Mouse (Mus musculus) spleen, postnatal 4 days (tissue): ENCODE data around the gene Mybph.

ENCODE experiments used
- DNase-seq, 2 experiments: peaks; one replicate each; pipeline ENCODE4 v3.0.0; 2022; ENCODE audit warnings: low spot score in 2 of 2

The Mybph gene

DNA sequence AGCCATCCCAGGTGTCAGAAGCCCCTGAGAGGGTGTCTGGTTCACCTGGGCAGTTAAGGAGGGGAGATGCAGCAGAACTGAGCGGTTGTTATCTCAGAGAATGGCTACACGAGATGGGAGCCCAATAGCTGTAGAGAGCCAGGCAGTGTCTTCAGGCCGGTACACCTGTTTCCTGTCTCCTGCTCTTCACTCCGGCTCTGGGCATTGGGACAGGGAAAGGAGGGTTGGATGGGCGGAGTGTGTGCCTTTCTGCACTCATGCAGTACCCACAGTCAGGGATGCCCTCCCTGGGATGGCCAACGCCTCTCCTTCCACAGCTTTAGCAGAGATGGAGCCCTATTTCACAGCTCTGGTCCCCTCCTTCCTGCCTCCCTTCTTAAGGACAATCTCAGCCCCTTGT, 17.8 kb downstream of the Mybph start:
- no peak for DNase-seq

DNA sequence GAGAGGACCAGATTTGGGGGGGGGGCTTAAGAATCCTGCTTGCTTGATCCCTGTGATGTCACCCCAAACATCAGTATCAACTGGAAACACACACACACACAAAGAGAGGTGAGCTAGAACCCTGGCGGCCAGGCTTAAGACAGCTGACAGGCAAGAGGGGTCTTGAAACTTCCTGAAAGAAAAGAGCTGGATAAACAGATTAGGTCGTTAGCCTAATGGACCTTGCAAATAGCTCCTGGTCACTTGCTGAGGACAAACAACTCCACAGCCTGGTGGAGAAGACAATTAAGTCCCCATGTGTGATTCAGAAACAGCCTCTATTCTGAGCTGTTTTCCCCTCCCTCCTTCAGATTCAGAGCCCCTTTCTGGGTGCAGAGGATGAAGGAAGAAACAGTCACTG, 18.4 kb downstream of the Mybph start:
- no peak for DNase-seq

DNA sequence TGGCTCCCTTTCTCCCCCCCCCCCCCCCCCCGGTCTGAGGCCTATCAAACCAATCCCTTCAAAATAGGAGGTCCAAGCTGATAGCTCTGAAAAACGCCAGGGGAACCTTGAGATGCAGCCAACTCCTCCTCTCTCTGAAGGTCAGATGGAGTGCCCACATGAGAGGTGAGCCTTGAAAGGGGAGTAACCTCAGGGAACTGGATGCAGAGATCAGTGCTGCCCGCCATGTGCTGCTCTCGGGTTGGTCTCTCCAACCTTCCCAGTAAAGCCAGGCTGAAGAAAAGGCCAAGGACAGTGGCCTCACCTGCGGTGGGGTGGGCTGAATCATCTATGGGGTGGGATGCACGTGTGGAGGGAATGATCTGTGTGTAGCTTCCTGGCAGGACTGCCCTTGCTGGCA, 19.1 kb downstream of the Mybph start:
- no peak for DNase-seq

DNA sequence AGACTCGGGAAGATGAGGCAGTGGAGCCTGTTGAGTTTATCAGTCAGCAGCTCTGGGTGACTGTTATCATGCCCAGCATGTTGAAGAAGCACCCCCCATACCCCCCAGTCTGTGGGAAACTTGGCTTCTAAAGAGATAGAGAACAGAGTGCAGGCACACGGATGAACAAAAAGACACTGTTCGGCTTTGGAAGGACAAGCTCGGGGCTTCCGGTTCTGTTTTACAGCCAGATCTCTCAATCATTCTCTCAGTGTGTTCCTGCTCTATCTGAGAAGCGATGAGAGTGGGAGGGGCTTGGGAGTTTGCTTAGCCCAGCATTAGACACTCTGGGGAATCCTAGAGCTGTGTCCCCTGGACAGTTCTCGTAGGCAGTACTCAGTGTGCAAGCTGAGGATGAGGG, 20.2 kb downstream of the Mybph start:
- no peak for DNase-seq

DNA sequence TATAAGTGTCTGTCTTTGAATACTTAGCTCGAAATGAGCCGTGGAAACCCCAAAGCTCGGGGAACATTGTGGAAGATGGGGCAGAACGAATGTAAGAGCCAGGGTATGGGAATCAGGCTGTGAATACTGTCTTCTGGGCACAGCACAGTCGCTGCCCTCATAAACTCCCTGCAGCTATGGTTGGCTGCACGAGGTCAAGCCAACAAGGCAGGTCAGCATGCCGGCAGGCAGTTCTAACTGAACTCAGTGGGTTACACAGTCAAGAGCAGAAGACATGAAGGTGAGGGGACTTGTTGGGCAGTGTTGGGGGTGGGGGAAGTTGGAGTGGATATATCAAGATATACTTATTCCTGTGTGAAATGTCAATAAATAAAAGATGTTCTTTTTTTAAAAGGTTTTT, 21.8 kb downstream of the Mybph start:
- DNase-seq = no peak

GRCm38 (mm10) chr1:134215751-134216628, 22.7 kb downstream of the Mybph start:
- DNase-seq = no peak

- no peak for DNase-seq
Observed at GRCm38 (mm10) chr1:134216629-134216971, 23.4 kb downstream of the Mybph start.

DNA sequence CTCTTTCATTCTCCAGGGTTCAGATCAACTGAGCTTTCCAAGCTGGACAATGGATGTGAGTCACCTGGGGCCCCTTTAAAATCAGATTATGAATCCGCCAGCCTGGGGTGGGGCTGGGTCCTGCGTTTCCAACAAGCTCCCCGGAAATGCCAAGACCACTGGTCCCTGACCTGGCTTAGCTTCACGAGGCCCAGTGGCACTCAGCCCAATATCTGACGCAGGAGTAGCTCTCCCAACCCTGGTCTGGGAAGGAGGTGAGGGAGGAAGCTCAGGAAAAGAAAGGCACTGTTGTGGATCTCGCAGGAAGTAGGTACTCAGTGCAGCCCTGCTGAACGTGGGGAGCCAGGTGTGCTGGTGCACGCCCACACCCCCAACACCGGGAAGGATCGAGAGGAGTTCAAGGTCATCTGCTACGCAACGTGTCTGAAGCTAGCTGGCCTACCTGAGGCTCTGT, 23.8 kb downstream of the Mybph start:
- DNase-seq = no peak

- DNase-seq = no peak
Observed at GRCm38 (mm10) chr1:134217942-134218341, 24.7 kb downstream of the Mybph start.

GRCm38 (mm10) chr1:134219608-134220007, 26.4 kb downstream of the Mybph start:
- no peak for DNase-seq

DNA sequence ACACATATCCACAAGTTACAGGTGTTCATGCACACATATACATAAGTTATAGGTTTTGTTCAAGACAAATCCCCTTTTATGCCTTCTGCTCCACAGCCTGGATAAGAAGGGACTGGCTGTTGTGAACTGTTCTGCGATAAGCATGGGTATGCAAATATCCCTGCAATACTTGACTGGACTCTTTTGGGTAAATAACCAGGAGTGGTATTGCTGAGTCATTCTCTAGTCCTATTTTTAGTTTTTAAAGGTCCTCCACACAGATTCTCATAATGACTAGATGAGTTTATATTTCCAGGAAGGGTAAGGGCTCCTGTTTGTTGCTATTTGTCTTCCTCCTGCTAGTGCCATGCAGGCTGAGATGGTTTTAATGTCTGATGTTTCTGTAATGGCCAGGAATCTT, 27.9 kb downstream of the Mybph start:
- DNase-seq = no peak

DNA sequence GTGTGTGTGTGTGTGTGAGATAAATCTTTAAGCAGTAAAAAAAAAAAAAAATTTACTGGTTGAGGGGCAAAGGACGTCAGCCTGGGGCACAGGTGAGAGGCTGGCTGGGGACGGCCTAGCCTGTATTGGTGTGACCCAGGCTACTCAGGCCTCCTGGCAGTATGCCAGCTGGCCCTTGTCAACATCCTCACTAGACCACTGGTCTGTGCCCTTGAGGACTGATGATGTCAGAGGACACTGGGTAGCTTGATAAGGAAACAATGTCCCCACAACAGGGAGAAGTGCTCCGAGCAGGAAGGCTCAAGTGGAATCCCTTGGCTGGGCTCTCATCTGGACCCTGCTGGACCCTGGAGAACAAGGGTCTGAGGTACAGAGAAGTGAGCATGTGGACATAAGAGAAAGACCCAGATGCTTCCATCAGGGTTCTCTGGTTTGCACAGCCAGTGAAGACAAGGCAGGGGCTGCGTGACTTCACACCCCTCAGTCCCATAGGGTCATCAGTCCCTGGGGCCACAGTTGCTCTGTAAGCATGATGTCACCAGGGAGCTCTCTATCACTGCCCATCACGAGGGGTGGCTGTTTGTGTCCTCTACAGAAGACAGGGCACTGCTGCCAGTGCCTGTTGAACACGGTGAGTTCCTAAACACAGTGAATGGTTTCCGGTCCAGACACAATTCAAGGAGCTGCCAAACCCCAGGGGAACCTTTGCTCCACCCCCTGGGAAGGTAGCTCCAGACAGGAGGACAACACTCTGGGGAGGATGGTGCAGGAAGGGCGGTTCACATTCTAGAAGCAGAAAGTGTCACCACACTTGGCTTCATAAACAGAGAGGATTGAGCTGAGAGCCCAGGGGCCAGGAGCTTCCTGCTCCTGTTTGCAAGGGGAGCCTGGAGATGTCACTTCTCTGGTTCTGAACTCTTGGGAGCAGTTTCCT, 29.1 kb downstream of the Mybph start:
- no peak for DNase-seq

DNA sequence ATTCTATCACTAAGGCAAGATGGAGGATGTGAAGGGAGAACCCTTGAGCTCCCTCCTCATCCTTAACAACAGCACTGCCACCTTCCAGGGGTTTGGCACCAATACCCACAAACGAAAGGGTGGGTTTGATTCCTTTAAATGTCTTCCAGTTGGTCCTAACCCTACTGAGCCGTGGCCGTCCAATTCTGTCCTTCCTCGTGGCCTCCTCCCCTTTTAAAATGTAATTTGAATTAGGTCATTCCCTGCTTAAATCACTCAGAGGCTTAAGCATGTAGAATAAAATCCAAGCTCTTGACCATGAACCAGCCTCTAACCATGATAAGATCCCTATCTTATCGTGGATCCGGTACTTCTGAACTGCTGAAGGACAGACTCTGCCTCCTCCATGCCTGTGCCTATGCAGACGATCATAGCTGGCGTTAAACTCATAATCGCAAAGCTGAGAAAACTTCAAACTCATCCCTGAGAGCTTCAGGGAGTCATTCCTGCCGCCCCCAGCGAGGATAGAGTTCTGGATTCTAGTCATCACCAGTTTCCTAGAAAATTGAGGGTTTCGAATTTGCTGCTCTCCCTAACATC, 31.5 kb downstream of the Mybph start:
- DNase-seq = no peak

DNA sequence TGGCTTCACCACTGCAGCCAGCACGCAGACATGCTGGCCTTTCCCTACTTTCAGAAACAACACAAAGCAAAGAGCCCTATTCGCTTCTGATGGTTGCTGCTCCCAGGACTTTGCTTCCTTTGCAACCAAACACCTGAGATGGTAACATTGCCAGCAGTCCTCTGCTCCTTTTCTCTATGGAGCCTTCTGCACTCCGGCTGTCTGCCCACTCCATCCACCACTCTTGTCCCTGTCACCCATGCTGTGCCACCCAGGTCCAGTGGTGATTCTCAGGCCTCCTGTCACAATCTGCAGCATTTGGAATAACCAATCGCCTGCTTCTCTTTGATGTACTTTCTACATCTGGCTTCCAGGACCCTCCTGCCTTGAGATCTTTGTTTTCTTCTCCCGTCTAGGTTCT, 32.1 kb downstream of the Mybph start:
- no peak for DNase-seq

GRCm38 (mm10) chr1:134226739-134227138, 33.5 kb downstream of the Mybph start:
- DNase-seq = no peak

DNA sequence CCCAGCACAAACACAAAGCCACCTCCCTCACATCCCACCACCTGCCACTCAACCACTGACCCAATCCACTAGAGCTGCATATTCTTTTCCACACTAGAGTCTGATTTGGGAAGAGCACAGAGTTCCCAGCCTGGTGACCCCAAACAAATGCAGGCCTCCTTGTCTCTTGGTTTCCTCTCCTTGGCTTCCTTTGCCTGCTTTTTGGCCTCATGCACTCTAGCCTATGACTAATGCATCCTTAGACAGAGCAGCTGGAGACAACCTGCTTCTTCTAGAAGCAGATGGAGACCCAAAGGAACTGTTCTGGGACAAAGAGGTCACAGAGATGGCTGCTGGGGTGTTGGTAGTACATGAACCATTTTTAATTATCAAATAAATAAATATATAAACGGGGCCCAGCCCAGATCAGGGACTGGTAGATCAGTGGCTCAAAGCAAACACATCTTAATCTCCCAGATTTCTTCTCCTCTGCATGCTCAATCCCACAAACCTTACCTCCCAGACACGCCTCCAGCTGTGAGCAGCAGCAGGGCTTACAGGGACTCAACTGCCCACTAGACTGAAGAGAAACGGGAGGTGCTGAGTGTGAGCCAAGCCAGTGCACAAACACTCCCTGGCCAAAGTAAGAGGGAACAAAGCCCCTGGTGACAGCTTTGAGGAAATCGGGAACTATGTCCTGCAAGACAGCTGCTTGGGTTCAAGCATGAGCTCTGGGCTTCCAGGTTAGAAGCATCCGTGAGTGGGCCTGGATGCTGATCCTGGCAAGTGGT, 36.7 kb downstream of the Mybph start:
- no peak for DNase-seq

DNA sequence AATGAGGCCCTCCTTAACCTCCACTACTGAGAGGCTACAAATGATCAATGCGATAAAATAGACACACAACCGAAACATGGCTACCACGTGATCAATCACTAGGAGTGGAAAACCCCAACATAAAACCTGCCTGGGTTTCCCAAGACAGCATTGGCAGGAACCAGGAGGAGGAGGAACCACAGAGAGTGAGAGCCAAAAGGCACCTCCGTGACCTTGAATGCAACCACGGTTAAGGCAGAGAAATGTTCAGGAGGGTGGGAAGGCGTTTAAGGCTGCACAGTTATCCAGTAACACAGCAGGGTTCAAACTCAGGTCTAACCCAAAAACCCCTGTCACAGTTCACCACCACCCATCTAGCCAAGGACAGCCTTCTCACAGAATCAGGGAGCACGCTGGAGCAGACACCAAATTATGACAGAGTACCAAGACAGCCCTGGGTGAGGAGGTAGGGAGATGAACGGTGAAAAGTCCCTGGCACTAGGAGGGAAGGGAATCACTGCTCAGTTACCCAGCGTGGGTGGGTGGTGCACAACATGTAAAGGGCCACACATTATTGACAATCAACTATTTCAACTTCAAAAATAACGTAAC, 37.5 kb downstream of the Mybph start:
- no peak for DNase-seq

DNA sequence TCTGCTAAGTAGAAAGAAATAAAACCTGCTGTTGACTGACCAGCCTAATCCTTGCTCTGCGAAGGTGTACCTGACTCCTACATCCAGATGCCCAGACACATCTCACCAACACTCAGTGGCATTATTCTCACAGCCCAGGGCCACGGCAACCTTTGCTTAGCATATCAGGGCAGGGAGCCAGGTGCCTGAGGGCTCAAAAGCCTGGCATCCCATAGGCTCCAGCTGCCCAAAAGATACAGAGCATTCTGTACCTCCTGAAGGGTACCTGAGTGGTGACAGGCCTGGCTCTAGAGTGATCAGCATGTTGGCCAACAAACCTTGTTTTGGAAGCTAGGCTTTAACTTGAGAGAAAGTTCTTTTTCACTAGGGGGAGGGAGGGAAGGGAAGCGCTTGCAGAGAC, 38.0 kb downstream of the Mybph start:
- no peak for DNase-seq

DNA sequence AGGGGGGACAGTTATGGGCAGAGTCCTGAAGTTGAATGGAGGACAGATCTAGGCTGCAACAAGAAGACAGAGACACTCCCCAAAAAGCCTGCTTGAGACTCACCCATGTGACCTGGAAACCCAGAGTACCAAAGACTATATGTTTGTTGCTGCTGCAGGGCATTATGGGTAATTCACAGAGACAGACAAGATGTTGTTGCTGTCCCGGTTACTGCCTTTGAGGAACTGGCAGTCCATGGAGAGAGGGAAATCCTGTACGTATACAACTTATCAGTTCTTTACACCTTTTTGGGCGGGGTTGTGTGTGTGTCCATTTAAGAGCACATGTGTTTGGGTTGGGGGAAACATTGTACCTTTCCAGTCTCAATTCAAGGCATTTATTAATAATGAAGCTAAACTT, 38.4 kb downstream of the Mybph start:
- no peak for DNase-seq

- no peak for DNase-seq
Observed at GRCm38 (mm10) chr1:134232326-134232725, 39.1 kb downstream of the Mybph start.

DNA sequence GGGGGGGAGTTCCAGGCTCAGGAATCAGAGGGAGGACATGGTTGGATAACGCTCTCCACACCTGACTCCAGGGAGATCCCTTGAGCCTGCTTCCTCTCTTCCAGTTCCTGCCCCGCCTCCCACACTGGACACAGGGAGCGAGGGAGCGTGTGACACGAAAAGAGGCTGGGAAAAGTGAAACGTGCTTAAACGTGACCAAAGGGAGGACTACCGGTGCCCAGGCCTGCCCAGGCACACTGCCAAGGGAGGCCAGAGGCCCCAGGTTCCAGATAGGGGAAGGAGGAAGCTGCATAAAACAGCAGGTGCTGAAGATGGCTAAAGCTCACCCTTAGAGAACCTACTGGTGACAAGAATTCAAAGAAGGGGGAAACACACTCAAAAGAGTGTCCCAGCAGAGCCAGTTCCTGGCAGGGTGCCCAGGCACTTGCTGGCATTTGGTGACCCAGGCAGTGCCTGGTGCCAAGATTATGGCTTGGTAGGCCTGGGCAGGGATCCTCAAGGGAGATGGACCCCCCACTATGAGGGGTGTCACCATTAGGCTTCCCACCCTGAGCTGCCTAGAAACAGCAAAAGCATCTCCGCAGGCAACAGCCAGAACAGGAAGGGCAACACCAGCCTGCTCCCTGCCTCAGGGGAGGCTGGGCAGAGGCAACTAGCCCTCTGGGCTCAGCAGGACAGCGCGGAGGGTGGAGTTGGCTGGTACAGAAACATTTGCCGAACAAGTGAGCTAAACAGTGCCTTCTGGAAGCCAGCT, 39.7 kb downstream of the Mybph start:
- no peak for DNase-seq
